Mouse (Mus musculus) erythroblast, embryonic 14.5 days (primary cell): ENCODE results near the gene Supt7l.

Source experiments
- GATA1 ChIP-seq: IDR thresholded peaks from 2 replicates; pipeline ENCODE4 v1.6.1; 2012; ENCODE audit warnings: low read length, inconsistent platforms, mixed read lengths
- TAL1 ChIP-seq: IDR thresholded peaks from 3 replicates; pipeline ENCODE4 v1.6.1; 2012; ENCODE audit warnings: low read length, inconsistent platforms, mixed read lengths

GRCm38 (mm10) chr5:31485440-31485839 is 42.2 kb downstream of the Supt7l start, which contains the start of gene 4930548H24Rik:
- no peak for TF ChIP-seq GATA1
- no peak for TF ChIP-seq TAL1
